Mouse (Mus musculus): ENCODE measurements around the gene Arhgap11a.

Arhgap11a gene

DNA sequence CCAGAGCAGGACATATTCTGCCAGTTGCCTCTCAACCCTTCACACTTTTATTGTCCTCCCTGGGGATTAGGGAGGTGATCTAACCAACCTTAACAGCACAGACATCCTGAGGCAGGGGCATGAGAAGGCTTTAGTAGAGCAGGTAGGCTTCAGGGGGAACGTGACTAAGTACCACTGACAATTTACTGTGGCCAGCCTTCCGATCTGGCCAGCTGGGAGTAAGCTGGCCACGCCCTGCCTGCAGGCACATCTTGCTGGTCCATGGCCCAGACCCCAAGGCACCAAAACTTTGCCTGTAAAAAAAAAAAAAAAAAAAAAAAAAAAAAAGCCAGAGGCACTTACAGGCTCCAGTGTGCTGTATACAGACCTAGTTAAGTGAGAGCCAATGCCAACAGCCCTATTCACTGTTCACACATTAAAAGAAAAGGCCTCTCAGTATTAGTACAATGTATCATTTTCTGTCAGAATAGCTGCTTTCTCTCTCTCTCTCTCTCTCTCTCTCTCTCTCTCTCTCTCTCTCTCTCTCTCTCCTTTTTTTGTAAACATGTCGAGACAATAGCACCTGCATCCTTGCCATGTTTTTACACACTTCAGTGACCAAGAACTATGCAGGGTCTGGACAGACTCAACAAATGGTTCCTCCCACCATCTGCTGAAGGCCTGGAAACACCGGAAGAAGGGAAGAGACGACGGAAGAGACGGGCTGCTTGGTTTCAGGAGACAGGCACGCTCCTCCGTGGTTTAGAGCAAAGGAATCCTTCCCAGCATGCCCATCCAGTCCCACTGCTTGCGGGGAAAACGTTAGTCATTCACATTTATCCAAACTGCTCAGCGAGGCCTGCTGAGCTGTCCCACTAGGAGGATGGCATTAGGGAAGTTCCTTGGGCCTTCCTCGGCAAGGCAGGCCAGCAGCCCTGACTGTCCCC, 30.5 kb downstream of the Arhgap11a start:
- DNase-seq = no peak

DNA sequence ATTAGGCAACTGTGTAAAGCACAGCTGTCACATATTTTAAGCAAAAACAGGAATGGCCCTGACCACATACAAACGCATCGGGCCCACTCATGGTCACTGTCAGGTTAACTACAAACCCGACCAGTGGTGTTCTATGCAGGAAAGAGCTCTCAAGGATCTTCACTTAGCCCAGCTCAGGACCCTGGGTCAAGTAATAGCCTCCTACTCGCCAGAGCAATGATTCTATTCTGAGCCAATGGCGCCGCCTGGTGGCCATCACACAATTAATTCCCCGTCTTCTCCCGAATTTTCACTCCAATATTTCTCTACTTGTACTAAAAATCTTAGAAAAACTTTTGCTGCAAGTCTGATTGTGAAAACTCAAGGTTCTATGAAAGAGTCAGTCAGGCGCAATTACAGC, 40.8 kb downstream of the Arhgap11a start:
- DNase-seq = peak; percentile 70

DNA sequence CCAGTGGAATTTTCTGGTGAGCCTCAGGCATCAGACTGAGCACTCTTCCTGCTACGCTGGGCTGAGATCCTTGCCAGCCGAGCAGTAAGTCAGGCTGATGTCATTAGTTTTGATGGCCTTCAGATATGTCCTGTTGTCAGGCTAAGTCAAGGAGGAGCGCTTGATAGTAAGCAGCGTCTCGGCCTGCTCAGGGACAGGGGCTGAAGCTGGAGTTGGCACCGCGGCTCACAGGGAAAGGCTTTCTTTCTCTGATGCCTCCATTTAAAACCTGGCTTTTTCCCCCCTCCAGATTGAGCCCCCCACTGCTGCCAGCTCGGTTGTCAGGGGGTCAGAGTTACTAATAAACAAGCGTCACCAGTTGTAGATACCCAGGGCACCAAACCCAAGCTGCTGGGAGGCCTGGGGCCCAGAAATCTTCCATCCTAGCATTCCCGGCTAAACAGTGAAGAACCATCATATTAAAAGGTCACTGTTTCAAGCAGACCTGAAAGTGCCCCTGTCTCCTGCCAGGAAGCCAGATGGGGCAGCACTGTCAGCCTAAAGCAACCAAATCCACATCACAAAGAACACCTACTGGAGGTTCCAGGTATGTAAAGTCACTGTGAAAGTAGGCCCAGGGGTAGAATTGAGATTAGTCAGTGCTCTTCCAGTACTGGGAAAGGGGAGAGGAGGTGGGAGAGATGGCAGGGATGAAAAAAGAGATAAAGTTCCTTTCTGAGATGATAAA, 41.4 kb downstream of the Arhgap11a start:
- no peak for DNase-seq

DNA sequence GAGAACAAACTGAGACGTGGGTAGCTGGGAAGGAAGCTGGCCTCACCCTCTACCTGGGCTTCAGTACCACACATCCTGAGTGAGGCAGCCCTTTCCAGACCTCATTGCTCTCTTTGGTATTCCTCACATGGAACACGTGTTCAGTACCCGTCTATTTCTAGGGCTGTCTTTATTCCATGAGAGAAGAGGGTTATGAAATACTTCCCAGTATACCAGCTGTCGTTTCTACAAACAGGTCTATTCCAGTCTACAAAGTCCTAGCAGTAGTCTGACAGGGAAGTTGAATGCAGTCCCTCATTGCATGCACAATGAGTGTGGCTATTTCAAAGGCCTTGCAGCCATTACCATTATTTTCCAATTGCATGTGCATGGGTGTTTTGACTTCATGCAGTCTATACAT, 42.7 kb downstream of the Arhgap11a start:
- DNase-seq = no peak

- no peak for DNase-seq
These were observed 44.7 kb downstream of the Arhgap11a start for GRCm38 (mm10) chr2:113803753-113804152.

GRCm38 (mm10) chr2:113800846-113801245, 47.6 kb downstream of the Arhgap11a start:
- no peak for DNase-seq

DNA sequence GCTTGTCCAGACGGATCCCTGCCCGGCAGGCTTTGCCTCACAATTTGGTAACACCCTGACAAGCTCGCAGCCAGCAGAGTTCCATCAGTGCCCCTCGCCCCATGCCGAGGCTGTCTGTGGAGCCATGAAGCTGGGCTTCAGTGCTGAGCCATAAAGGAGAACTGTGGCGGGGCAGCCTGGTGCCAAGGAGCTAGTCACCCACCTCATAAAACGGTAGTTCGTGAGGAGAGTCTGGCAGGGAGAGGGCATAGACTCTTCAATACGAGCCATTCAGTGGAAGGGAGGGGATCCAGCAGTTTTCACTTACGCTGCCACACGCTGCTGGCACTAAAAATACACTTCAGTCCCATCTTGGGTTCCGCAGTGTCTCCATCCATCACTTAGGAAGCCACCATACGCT, 49.9 kb downstream of the Arhgap11a start:
- DNase-seq = no peak

- no peak for DNase-seq
These were observed 53.3 kb downstream of the Arhgap11a start for GRCm38 (mm10) chr2:113795186-113795585.

DNA sequence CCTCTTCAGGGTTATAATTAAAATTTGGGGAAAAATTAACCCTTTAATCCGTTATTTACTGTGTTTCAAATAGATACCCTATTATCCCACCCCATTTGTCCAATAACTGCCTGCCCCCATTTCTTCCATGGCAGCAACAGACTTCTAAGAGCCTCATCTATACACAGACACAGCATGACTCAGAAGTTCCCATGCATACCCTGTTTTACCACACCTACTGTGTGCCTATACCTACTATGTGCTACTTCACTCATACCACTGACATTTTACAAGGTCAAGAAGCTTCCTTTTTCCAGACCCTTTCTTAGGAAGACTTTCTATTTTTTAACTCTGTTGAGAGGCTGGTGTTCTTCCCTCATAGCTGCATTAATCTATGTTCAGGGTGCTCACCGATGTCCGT, 54.9 kb downstream of the Arhgap11a start:
- no peak for DNase-seq

DNA sequence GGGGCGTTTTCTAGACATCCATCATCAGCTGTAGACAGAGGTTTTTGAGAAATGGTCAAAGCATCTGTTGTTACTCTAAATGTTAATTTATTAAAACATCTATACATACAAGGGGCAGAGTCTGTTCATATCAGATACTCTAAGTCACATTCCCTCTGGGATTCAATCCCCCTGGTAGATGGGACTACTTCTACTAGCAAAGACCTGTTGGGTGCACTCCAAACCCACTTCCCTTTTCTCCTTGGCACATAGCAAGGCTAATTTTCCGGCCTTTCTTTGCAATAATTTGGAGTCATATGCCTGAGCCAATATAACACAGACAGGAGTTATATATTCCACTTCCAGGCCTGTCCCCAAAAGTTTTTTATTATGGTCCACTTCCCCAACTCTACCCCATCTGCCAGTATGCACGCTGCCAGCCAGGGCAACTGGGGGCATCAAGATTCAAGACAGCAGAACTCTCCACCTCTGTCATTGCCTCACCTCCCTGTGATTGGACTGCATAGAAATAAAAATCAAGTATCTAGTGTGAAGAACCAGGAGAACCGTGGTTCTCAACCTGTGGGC, 59.6 kb downstream of the Arhgap11a start:
- DNase-seq = no peak

DNA sequence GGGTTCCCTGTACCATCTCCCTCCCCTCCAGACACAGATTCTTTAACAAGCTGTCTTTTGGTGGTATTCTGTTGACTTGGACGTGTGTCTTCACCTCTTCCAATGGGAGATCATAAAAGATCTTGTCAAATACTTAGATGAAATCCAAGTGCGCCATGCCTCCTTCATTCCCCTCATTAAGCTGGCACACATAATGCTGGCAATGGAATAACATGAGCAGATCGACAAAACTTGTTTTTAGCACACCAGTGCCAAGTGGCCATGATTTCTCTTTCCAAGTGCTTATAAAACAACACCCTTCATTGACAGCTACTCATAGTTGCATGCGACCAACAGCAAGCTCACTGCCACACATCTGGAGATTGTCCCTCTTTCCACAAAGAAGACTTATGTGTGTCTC, 60.6 kb downstream of the Arhgap11a start:
- DNase-seq = no peak

DNA sequence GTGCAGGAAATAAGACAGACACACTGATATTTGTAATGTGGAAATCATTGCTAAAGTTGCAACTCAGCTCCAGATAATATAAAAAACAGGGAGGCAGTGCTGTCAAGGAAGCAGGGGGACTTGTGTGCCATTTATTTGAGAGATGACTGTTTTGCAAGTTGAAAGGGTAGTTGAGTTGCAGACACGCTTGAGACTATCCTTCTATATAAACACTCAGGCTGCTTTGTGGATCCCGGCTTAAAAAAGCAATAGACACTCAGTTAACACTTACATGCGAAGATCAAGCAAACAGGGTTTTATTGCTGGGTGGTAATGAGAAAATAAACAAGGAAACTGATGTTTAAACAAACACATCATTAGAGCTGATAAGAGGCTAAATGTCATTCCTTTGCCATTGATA, 63.6 kb downstream of the Arhgap11a start:
- no peak for DNase-seq

- no peak for DNase-seq
These were observed 66.9 kb downstream of the Arhgap11a start for GRCm38 (mm10) chr2:113781521-113781920.

Data from kidney, adult 18-20 months (tissue).